Mouse (Mus musculus) E14TG2a.4 (cell line): ENCODE data around the gene Aatf.

Experiments used
- CTCF ChIP-seq: conservative IDR thresholded peaks from 2 replicates; pipeline ENCODE4 v1.5.1; 2014; ENCODE audit warnings: low read length
- NANOG ChIP-seq: IDR thresholded peaks from 2 replicates; pipeline ENCODE4 v1.6.1; 2014; ENCODE audit warnings: borderline replicate concordance, low read length, mixed read lengths

DNA sequence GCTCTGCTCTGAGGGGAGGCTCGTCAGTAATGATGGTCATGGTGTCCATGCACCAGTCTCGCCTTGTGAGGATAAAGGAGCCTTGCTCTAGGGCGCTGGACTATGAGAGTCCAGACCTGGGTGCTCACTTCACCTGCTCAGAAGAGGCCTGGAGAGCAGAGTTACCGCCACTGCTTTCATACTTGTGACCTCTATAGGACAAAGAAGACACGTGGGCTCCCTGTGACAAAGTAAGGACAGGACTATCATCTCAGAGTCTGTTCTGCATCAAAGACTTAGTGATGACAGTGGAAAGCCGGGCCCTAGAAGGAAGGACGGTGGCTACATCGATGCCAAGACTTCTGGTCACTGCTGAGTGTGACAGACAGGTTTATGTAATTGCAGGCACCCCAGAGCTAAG is 122.2 kb downstream of the Aatf start:
- TF ChIP-seq CTCF (no peak), NANOG (no peak)
